20 mouse cellular contexts compared by ENCODE assay signal in genomic region chr17:47571621-47572020, GRCm38 (mm10). TPM values are rescaled to one million over a fixed set of nuclear protein-coding genes. Genes with fewer than 3 reads are reported as not detected.
DNase-seq lines count a peak whose midpoint lies in the region; ATAC-seq lines count a peak whose summit lies in the region.
"Had no signal": no experiment of that assay in that cellular context is flagged by ENCODE, and none has a peak within 500 bp of the region (broad histone marks: within the 10 kb centered on the region; RNA-seq: fewer than 3 reads in every experiment).

No protein-coding gene starts in this region.

- 30% methylated on average over 7 of the region's 7 CpGs for WGBS in embryonic facial prominence, embryonic 12.5 days

- H3K9me3 ChIP-seq in embryonic facial prominence, embryonic 12.5 days: no peaks in the 10 kb centered on the region
- H3K9me3 ChIP-seq: embryonic facial prominence, embryonic 15.5 days; forebrain, embryonic 13.5 days; heart, embryonic 13.5 days; liver, embryonic 15.5 days; midbrain, embryonic 12.5 days had no signal

- peaks cover 11% of the 10 kb centered on the region for H3K4me1 ChIP-seq in embryonic facial prominence, embryonic 12.5 days
- H3K4me1 ChIP-seq: forebrain, embryonic 13.5 days had no signal

- H3K4me3 ChIP-seq in embryonic facial prominence, embryonic 12.5 days: no peak overlapping the region
- H3K4me3 ChIP-seq: embryonic facial prominence, embryonic 15.5 days; forebrain, embryonic 13.5 days; heart, embryonic 13.5 days; liver, embryonic 15.5 days; midbrain, embryonic 12.5 days; myocyte had no signal

- no peaks in the 10 kb centered on the region for H3K36me3 ChIP-seq in embryonic facial prominence, embryonic 12.5 days
- H3K36me3 ChIP-seq: embryonic facial prominence, embryonic 15.5 days; heart, embryonic 13.5 days; liver, embryonic 15.5 days; midbrain, embryonic 12.5 days had no signal

- H3K27me3 ChIP-seq in embryonic facial prominence, embryonic 12.5 days: no peaks in the 10 kb centered on the region
- H3K27me3 ChIP-seq: embryonic facial prominence, embryonic 15.5 days; heart, embryonic 13.5 days; liver, embryonic 15.5 days had no signal

- ATAC-seq in embryonic facial prominence, embryonic 12.5 days (ENCODE audit: insufficient number of reproducible peaks, insufficient read depth, low FRiP score, low TSS enrichment): no peak
- ATAC-seq: forebrain, embryonic 13.5 days; inflammation-experienced regulatory T-cells, adult 6 months had no signal

- DNase-seq in heart, adult 11 months: peak; percentile 87
- DNase-seq in heart, postnatal 36 days: no peak
- DNase-seq in retina, embryonic 14.5 days (ENCODE audit: low spot score): peak; percentile 5
- no peak for DNase-seq in retina, postnatal 1 day
- DNase-seq in yolk sac, embryonic 10.5 days (ENCODE audit: low spot score): peak; percentile 73
- DNase-seq in adipocyte (ENCODE audit: low spot score): no peak
- DNase-seq in gastrocnemius, postnatal 25 days: no peak
- DNase-seq: adrenal gland, adult 2 months; cerebellum, postnatal 25 days; heart, postnatal 4 days; kidney, adult 8-10 months; right cerebral cortex, postnatal 14 days had no signal

- H3K4me2 ChIP-seq in embryonic facial prominence, embryonic 12.5 days (replicated peaks): no peak overlapping the region
- H3K4me2 ChIP-seq: embryonic facial prominence, embryonic 15.5 days; forebrain, embryonic 13.5 days; heart, embryonic 13.5 days; liver, embryonic 15.5 days; midbrain, embryonic 12.5 days had no signal

- peak overlapping the region; percentile 58; the same call in 1 of the 2 replicates for H3K27ac ChIP-seq in embryonic facial prominence, embryonic 12.5 days
- H3K27ac ChIP-seq: embryonic facial prominence, embryonic 15.5 days; forebrain, embryonic 13.5 days; heart, embryonic 13.5 days; liver, embryonic 15.5 days; midbrain, embryonic 12.5 days had no signal

- intact Hi-C loops in heart, postnatal 36 days (cut with DNase I): no loop called here

- no peak overlapping the region for H3K9ac ChIP-seq in embryonic facial prominence, embryonic 12.5 days
- H3K9ac ChIP-seq: embryonic facial prominence, embryonic 15.5 days; forebrain, embryonic 13.5 days; heart, embryonic 13.5 days; liver, embryonic 15.5 days; midbrain, embryonic 12.5 days had no signal

RNA-seq across cellular contexts. Expression of gene Bysl, which starts 39.7 kb away (rescaled TPM):
- 10 to 100 TPM; 14.2 to 14.3 TPM for total RNA-seq in heart, postnatal 36 days (2021)
- polyA plus RNA-seq in embryonic facial prominence, embryonic 12.5 days (2016; fragmentation: Nextera tagmentation; extraction: Ambion mirVana): 29.6 and 30.7 TPM in 2 replicates
- total RNA-seq in gastrocnemius, postnatal 25 days (2021): 10 to 100 TPM; 12.1 to 13.8 TPM

RNA-seq across cellular contexts. Expression of gene Med20, which starts 39.8 kb away (rescaled TPM):
- 10 to 100 TPM; 15.8 to 17.8 TPM for total RNA-seq in heart, postnatal 36 days (2021)
- 46.9 and 47.2 TPM in 2 replicates for polyA plus RNA-seq in embryonic facial prominence, embryonic 12.5 days (2016; fragmentation: Nextera tagmentation; extraction: Ambion mirVana)
- total RNA-seq in gastrocnemius, postnatal 25 days (2021): 10 to 100 TPM; 16.0 to 16.2 TPM

RNA-seq across cellular contexts. Expression of gene Gm20517, which starts 39.8 kb away (rescaled TPM):
- total RNA-seq in heart, postnatal 36 days (2021): 1 to 10 TPM; 2.1 to 3.5 TPM
- 1.6 and 2.2 TPM in 2 replicates for polyA plus RNA-seq in embryonic facial prominence, embryonic 12.5 days (2016; fragmentation: Nextera tagmentation; extraction: Ambion mirVana)
- total RNA-seq in gastrocnemius, postnatal 25 days (2021): 1 to 10 TPM; 2.3 to 2.5 TPM

RNA-seq across cellular contexts. Expression of gene Usp49, which starts 58.9 kb away (rescaled TPM):
- total RNA-seq in heart, postnatal 36 days (2021): 1 to 10 TPM; 3.9 to 4.4 TPM
- 9.5 and 11.0 TPM in 2 replicates for polyA plus RNA-seq in embryonic facial prominence, embryonic 12.5 days (2016; fragmentation: Nextera tagmentation; extraction: Ambion mirVana)
- total RNA-seq in gastrocnemius, postnatal 25 days (2021): 1 to 10 TPM; 2.2 to 2.8 TPM

Comparison
In these comparisons a context has a peak if more than half of its experiments do, and no peak if none do; other contexts are left out.
1. DNase-seq: peak in heart, adult 11 months (single experiment), retina, embryonic 14.5 days (single experiment) and yolk sac, embryonic 10.5 days (single experiment); none in heart, postnatal 36 days (0 of 2), retina, postnatal 1 day (single experiment), adipocyte (single experiment) and gastrocnemius, postnatal 25 days (single experiment).